Mouse (Mus musculus): ENCODE measurements at regions not wholly inside any gene's neighbourhood (a gene's known extent, or its start where the extent isn't known, plus 50 kb on each side); places are given as distances from the start of the nearest gene placed in this dataset.

DNA sequence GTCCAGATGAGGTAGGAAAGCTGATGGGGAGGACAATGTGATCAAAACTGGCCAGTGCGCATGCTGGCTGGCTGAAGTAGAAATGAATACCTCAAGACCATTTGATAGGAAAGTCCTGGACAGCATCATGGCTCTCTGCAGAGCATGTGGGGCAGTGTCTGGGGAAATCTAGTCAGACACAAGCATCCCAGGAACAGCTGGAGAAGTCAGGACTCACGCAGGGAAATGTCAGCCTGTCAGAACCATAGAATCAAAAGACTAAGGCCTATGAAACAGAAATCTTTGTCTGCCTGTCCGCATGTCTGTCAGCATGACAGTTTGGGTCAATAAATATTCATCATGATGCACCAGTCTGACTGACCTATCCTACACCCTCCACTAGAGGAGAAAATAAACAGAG, 73.7 kb upstream of the Wars2 start:
- no peak for ATAC-seq (ENCODE audit: insufficient number of reproducible peaks, low FRiP score, low TSS enrichment, low read depth)
- 75% methylated on average over 3 of the region's 3 CpGs for WGBS
- no peak overlapping the region for H3K27ac ChIP-seq (replicated peaks)
- no peak overlapping the region for H3K9ac ChIP-seq
- no peaks in the 10 kb centered on the region for H3K9me3 ChIP-seq (replicated peaks)
- no peaks in the 10 kb centered on the region for H3K36me3 ChIP-seq
- H3K4me2 ChIP-seq (replicated peaks) = no peak overlapping the region
- H3K4me3 ChIP-seq (replicated peaks) = no peak overlapping the region
- no peaks in the 10 kb centered on the region for H3K4me1 ChIP-seq
- H3K27me3 ChIP-seq = no peaks in the 10 kb centered on the region
